Mouse (Mus musculus) forebrain, postnatal 0 days (tissue): Measurements from ENCODE around the gene Inava. TPM values are rescaled to one million over a fixed set of nuclear protein-coding genes. Genes with fewer than 3 reads are reported as not detected.

ENCODE experiments used
- ATAC-seq: fragments of 200-750 bp; cut with Nextera tagmentation; 2 replicates; pipeline ENCODE4 v1.8.0; 2017; ENCODE audit warnings: mild to moderate bottlenecking, moderate library complexity
- DNase-seq: peaks from one replicate; pipeline ENCODE4 v3.0.0-alpha.2; 2015
- H3K27ac ChIP-seq: fragments of 300-500 bp; sonication (generic); 2 replicates; pipeline ENCODE4 v1.5.1; 2014; ENCODE audit warnings: low read depth, mild to moderate bottlenecking, antibody characterized with exemption, low read length, moderate library complexity, mixed read lengths
- H3K27me3 ChIP-seq: fragments of 300-500 bp; sonication (generic); 2 replicates; pipeline ENCODE4 v1.6.1; 2014; ENCODE audit warnings: mild to moderate bottlenecking, low read length, mixed read lengths; ENCODE audit not compliant: insufficient read depth
- H3K36me3 ChIP-seq: fragments of 300-500 bp; sonication (generic); 2 replicates; pipeline ENCODE4 v1.6.1; 2014; ENCODE audit warnings: mild to moderate bottlenecking, moderate library complexity; ENCODE audit not compliant: insufficient read depth
- H3K4me1 ChIP-seq: fragments of 300-500 bp; sonication (generic); 2 replicates; pipeline ENCODE4 v1.6.1; 2014; ENCODE audit warnings: antibody characterized with exemption; ENCODE audit not compliant: insufficient read depth
- H3K4me2 ChIP-seq: fragments of 300-500 bp; sonication (generic); 2 replicates; pipeline ENCODE4 v1.6.1; 2014; ENCODE audit warnings: low read depth, mild to moderate bottlenecking, moderate library complexity
- H3K4me3 ChIP-seq: fragments of 300-500 bp; sonication (generic); 2 replicates; pipeline ENCODE4 v1.5.1; 2014; ENCODE audit warnings: low read depth, low read length, mixed read lengths
- H3K9ac ChIP-seq: fragments of 300-500 bp; sonication (generic); 2 replicates; pipeline ENCODE4 v1.6.1; 2014; ENCODE audit warnings: mild to moderate bottlenecking
- H3K9me3 ChIP-seq: fragments of 300-500 bp; sonication (generic); 2 replicates; pipeline ENCODE4 v1.6.1; 2016; ENCODE audit warnings: low read length
- CTCF ChIP-seq: sonication (generic); IDR thresholded peaks from 2 replicates; pipeline ENCODE4 v1.5.1; 2016; ENCODE audit warnings: antibody characterized with exemption, control low read depth, low read depth
- WGBS: fragments of 180-500 bp; shearing (Covaris S2); extraction: QIAGEN DNeasy Blood & Tissue Kit; methylation state at CpG from one replicate; pipeline ENCODE4 v1.1.7; 2014; 5-methylcytosine and 5-hydroxymethylcytosine counted together
- polyA plus RNA-seq: library from polyadenylated mRNA; unstranded; fragments of >200 nt; fragmentation: Nextera tagmentation; extraction: Ambion mirVana; gene quantifications from 2 replicates; pipeline ENCODE4 v1.2.1, GENCODE M21; 2015
- total RNA-seq: library from RNA; depleted of rRNA; stranded (reverse); fragments of >200 nt; gene quantifications from 2 replicates; pipeline ENCODE4 v1.2.3, GENCODE M21; 2014; rRNA removed

The Inava gene
- total RNA-seq, result 4.4 and 12.6 TPM in 2 replicates
- 2.1 and 2.6 TPM in 2 replicates for polyA plus RNA-seq

DNA sequence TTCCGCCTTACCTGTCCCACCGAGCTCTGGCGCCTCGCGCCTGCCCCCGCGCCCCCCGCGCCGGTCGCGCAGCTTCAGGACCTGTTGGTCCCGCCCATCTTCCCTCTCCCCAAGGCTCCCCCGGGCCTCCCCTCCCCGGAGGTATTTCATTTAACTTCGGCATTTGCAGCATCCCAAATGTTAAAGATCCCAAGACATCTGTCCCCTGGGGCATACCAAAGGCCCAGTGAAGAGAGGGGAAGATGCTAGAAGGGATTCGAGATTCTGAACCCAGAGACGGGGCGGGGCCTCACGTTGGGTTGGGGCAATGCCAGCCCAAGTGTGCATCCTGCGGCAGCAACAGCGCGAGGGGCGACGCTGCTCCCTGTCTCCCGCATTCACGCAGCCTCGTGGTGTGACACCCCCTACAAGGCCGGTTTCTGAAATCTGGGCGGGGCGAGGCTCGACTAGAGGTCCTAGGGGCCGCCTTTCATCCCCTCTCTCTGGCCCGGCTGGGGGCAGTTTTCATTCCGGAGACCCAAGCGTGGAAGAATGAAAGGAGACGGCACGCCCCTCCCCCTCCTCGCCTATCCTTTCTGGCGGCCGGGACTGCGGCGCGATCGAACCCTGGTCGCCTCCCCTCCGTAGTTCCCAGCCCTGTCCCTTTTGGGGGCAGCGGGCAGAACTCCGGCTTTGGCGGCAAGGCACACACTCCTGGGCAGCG is at the start of gene Inava:
Gene Inava, minus strand, starts transcription at position 373 of the 703 bp plus-strand sequence.
- TF ChIP-seq CTCF, result peak; percentile 58; the same call in 1 of the 2 replicates
- Histone ChIP-seq H3K4me2 (peak within 1 kb of the TSS; percentile 76), H3K27ac (0 out of 2 replicates have a peak within 1 kb of the TSS, but pooled peaks have one; percentile 29), H3K27me3 (no peaks in the 10 kb centered on the region), H3K9me3 (no peaks in the 10 kb centered on the region), H3K4me3 (peak within 1 kb of the TSS; percentile 48), H3K4me1 (peaks cover 8% of the 10 kb centered on the region; the same call in 1 of the 2 replicates), H3K36me3 (no peaks in the 10 kb centered on the region), H3K9ac (peak within 1 kb of the TSS; percentile 68)
- WGBS, result 1% methylated on average over 38 of the region's 51 CpGs
- DNase-seq (peak; percentile 83), ATAC-seq (peak; percentile 81)

DNA sequence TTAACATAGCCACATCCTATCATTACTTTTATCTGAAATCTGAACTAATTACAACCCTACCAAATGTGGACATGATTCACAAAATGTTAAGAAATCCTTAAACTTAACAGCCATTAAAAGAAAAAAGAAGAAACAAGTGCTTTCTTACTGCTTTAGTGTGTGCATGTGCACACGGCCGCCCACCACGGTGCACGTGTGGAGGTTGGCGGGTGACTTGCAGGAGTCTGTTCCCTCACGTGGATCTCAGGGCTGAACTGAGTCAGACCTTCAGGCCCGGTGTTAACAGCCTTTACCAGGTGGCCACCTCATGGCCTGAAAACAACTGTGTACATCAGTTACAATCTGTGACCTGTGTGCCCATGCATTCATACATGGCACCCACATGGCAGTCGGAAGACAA is 43.3 kb upstream of the Inava start:
- no peak overlapping the region for H3K9ac ChIP-seq
- H3K4me3 ChIP-seq, result no peak overlapping the region
- no peaks in the 10 kb centered on the region for H3K9me3 ChIP-seq
- H3K27me3 ChIP-seq, result no peaks in the 10 kb centered on the region
- no peak overlapping the region for H3K4me2 ChIP-seq
- H3K4me1 ChIP-seq, result no peaks in the 10 kb centered on the region
- H3K36me3 ChIP-seq, result peaks cover 86% of the 10 kb centered on the region
- TF ChIP-seq CTCF, result no peak
- H3K27ac ChIP-seq, result no peak overlapping the region
- 91% methylated on average over 8 of the region's 8 CpGs for WGBS
- DNase-seq (no peak), ATAC-seq (no peak)

DNA sequence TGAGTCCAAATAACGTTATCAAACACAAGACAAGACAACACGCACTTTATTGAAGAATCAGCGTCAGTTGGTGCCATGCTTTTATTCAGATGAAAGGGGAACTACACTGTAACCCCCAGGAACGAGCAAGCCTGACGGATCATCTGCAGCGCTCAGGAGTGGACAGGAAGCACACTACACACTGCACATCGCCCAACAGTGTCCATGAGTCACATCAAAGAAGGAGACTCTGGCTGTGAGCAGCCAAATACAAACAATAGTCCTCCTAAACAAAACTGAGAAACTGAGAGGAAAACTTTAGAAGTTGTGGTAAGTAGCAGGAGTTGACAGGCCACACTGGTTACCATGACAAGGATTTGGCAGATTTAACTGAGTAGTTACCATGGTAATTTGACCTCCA is 34.2 kb upstream of the Inava start:
- Histone ChIP-seq H3K36me3 (peaks cover 43% of the 10 kb centered on the region), H3K27me3 (no peaks in the 10 kb centered on the region), H3K4me3 (no peak overlapping the region), H3K9me3 (no peaks in the 10 kb centered on the region), H3K27ac (no peak overlapping the region), H3K4me1 (no peaks in the 10 kb centered on the region), H3K4me2 (no peak overlapping the region), H3K9ac (no peak overlapping the region)
- ATAC-seq (no peak), DNase-seq (no peak)
- TF ChIP-seq CTCF, result no peak
- WGBS, result 58% methylated on average over 7 of the region's 7 CpGs

DNA sequence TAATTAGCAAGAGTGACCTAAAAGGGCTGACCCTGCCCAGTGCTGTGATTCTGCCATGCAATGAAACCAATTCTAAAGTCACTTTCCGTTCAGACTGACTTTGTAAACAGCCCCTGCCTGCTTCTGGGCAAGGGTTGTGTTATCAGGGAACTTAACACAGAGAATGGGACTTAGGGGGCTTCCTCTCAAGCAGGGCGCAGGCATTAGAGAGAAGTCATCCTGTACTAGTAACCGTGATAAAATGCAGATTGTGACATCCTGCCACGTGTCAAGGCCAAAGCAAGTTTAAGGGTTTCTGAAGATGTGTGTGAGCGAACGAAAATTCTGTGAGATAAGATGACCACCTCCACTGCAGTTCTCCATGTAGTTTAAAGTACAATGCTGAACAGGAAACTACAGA is 32.1 kb upstream of the Inava start:
- H3K4me3 ChIP-seq, result no peak overlapping the region
- DNase-seq (no peak), ATAC-seq (no peak)
- H3K36me3 ChIP-seq, result peaks cover 22% of the 10 kb centered on the region
- no peak overlapping the region for H3K27ac ChIP-seq
- 76% methylated on average over 6 of the region's 6 CpGs for WGBS
- no peaks in the 10 kb centered on the region for H3K27me3 ChIP-seq
- H3K9ac ChIP-seq, result no peak overlapping the region
- H3K9me3 ChIP-seq, result no peaks in the 10 kb centered on the region
- H3K4me1 ChIP-seq, result no peaks in the 10 kb centered on the region
- no peak for TF ChIP-seq CTCF
- no peak overlapping the region for H3K4me2 ChIP-seq

DNA sequence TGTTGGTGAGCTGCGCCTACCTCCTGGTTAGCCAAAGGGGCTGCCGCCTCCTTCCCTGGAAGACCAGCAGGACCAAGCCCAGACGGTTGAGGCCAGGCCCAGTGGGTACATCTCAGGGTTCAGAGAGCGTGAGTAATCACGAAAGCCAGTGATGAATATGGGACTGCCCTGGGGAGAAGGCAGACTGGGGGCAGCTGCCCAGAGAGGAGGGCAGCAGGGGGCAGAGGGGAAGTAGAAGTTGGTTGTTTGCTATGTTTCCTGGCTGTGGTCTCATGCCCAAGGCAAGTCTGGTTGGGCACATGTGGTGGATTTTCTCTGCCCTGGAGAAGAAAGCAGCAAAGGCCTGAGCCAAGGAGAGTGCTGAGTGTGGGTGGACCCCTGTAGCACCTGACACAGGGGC is 29.3 kb upstream of the Inava start:
- Histone ChIP-seq H3K4me3 (no peak overlapping the region), H3K27me3 (0 out of 2 replicates have a peak, but pooled peaks cover 5% of the 10 kb centered on the region), H3K9me3 (no peaks in the 10 kb centered on the region), H3K4me1 (no peaks in the 10 kb centered on the region), H3K4me2 (no peak overlapping the region), H3K27ac (no peak overlapping the region), H3K9ac (no peak overlapping the region), H3K36me3 (peaks cover 8% of the 10 kb centered on the region; the same call in 1 of the 2 replicates)
- 85% methylated on average over 5 of the region's 5 CpGs for WGBS
- no peak for TF ChIP-seq CTCF
- no peak for ATAC-seq
- DNase-seq, result no peak

DNA sequence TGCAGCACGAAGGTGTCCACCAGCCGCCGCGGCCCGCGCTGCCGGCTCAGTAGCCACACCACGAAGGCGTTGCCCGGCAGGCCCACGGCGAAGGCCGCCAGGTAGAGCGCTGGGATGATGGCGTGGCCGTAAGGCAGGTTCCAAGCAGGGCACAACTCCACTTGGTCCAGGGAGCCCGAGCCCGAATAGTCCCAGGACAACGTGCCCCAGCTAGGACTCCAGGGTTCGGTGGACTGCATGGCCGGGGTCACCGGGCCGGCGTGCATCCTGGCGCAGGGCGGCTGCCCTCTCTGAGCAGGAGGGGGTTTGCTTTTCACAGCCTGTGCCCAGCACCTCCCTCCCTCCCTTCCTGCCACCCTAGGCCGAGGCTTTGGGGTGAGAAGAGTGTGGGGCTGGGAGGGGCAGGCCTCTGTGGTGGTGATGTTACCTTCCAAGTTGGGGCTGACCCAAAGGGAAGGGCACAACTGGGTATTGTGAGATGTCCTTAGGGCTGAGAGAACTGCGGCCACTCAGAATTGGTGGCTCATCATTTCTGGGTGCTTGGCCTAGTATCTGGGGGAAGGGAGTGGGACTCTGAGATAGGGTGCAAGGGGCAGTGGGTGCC is 26.7 kb upstream of the Inava start, which contains the start of gene Gpr25:
Gene Gpr25, minus strand, starts transcription at position 239 of the 604 bp plus-strand sequence.
- TF ChIP-seq CTCF, result no peak
- Histone ChIP-seq H3K36me3 (no peaks in the 10 kb centered on the region), H3K27ac (peak within 1 kb of the TSS; percentile 69; the same call in 1 of the 2 replicates), H3K4me3 (peak within 1 kb of the TSS; percentile 58), H3K9me3 (no peaks in the 10 kb centered on the region), H3K4me2 (peak within 1 kb of the TSS; percentile 90), H3K9ac (peak within 1 kb of the TSS; percentile 73), H3K27me3 (0 out of 2 replicates have a peak, but pooled peaks cover 5% of the 10 kb centered on the region), H3K4me1 (no peaks in the 10 kb centered on the region)
- peak; percentile 30 for ATAC-seq
- no peak for DNase-seq
- WGBS, result 12% methylated on average over 28 of the region's 28 CpGs
